Mouse (Mus musculus) cerebellum, adult 2 months (tissue): ENCODE results near the gene Lcn4.

ENCODE experiments used
- CTCF ChIP-seq: fragments of 200-500 bp; IDR thresholded peaks from 2 replicates; pipeline ENCODE4 v1.5.1; 2011; ENCODE audit warnings: low read depth, mild to moderate bottlenecking, control low read depth, low read length, moderate library complexity, borderline replicate concordance; ENCODE audit not compliant: insufficient read depth
- POLR2A ChIP-seq: fragments of 200-500 bp; IDR thresholded peaks from 2 replicates; pipeline ENCODE4 v1.6.1; 2011; ENCODE audit warnings: low read length, control low read depth, borderline replicate concordance; ENCODE audit not compliant: insufficient read depth

GRCm38 (mm10) chr2:26686171-26686675 lies 15.1 kb upstream of the Lcn4 start:
- no peak for TF ChIP-seq CTCF
- no peak for TF ChIP-seq POLR2A
